Mouse (Mus musculus): Measurements from ENCODE around the gene Rrp36.

Rrp36 gene

GRCm38 (mm10) chr17:46647279-46647678, 26.9 kb downstream of the Rrp36 start:
- DNase-seq (ENCODE audit: low read depth, low spot score), result no peak

GRCm38 (mm10) chr17:46646322-46646662, 27.9 kb downstream of the Rrp36 start:
- no peak for DNase-seq (ENCODE audit: low read depth, low spot score)

GRCm38 (mm10) chr17:46645561-46646321, 28.4 kb downstream of the Rrp36 start, which contains the start of the genes Klc4 and Mrpl2:
TSS of gene Klc4 (minus strand) at chr17:46646022.
TSS of gene Mrpl2 (plus strand) at chr17:46646229.
- peak; percentile 99 for DNase-seq (ENCODE audit: low read depth, low spot score)

- DNase-seq (ENCODE audit: low read depth, low spot score), result no peak
Measured at GRCm38 (mm10) chr17:46644916-46645475, 29.2 kb downstream of the Rrp36 start.

- DNase-seq (ENCODE audit: low read depth, low spot score), result no peak
Measured at GRCm38 (mm10) chr17:46644152-46644805, 29.9 kb downstream of the Rrp36 start.

- no peak for DNase-seq (ENCODE audit: low read depth, low spot score)
Measured at GRCm38 (mm10) chr17:46642060-46642459, 32.1 kb downstream of the Rrp36 start.

- no peak for DNase-seq (ENCODE audit: low read depth, low spot score)
Measured at GRCm38 (mm10) chr17:46639929-46640328, 34.2 kb downstream of the Rrp36 start.

- DNase-seq (ENCODE audit: low read depth, low spot score), result no peak
Measured at GRCm38 (mm10) chr17:46636831-46637523, 37.2 kb downstream of the Rrp36 start.

- DNase-seq (ENCODE audit: low read depth, low spot score), result no peak
Measured at GRCm38 (mm10) chr17:46629685-46630441, 44.3 kb downstream of the Rrp36 start.

GRCm38 (mm10) chr17:46628791-46629684, 45.1 kb downstream of the Rrp36 start, which contains the start of gene Ptk7:
TSS of gene Ptk7 (minus strand) at chr17:46629504.
- DNase-seq (ENCODE audit: low read depth, low spot score), result no peak

- no peak for DNase-seq (ENCODE audit: low read depth, low spot score)
Measured at GRCm38 (mm10) chr17:46628471-46628790, 45.7 kb downstream of the Rrp36 start.

GRCm38 (mm10) chr17:46627409-46627808, 46.7 kb downstream of the Rrp36 start:
- no peak for DNase-seq (ENCODE audit: low read depth, low spot score)

GRCm38 (mm10) chr17:46624598-46624997, 49.6 kb downstream of the Rrp36 start:
- no peak for DNase-seq (ENCODE audit: low read depth, low spot score)

- no peak for DNase-seq (ENCODE audit: low read depth, low spot score)
Measured at GRCm38 (mm10) chr17:46623819-46624557, 50.2 kb downstream of the Rrp36 start.

- DNase-seq (ENCODE audit: low read depth, low spot score), result no peak
Measured at GRCm38 (mm10) chr17:46622269-46622668, 51.9 kb downstream of the Rrp36 start.

GRCm38 (mm10) chr17:46621324-46621723, 52.8 kb downstream of the Rrp36 start:
- no peak for DNase-seq (ENCODE audit: low read depth, low spot score)

GRCm38 (mm10) chr17:46619683-46620357, 54.3 kb downstream of the Rrp36 start:
- DNase-seq (ENCODE audit: low read depth, low spot score), result no peak

- no peak for DNase-seq (ENCODE audit: low read depth, low spot score)
Measured at GRCm38 (mm10) chr17:46618769-46619682, 55.1 kb downstream of the Rrp36 start.
